Mouse (Mus musculus): ENCODE results near the gene Serpina1e.

DNA sequence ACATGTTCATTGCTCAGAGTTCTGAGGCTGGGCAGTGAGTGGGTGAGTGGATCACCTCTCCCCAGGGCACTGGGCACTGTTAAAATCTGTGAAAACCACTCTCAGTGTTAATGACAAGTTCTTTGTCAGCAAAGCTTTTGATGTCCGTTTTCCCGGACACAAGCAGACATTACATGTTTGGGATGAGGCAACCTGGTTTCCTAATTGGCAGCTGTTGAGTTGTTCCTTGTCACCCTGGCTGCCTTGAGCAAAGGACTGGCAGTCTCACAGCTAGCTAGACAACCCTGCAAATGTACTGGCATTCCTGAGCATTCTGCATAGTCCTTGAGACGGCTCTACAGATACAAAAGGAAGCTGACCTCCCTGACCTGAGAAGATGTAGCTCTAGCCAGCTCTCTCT, 18.3 kb upstream of the Serpina1e start:
- TF ChIP-seq CTCF (IDR thresholded peaks at IDR 0.05; ENCODE audit: extremely low read depth, insufficient read length, insufficient replicate concordance, low read depth, low read length) = no peak
- no peak for TF ChIP-seq POLR2A (IDR thresholded peaks at IDR 0.05; ENCODE audit: low read depth, low read length)
